Mouse (Mus musculus): ENCODE data around the gene Kif13a.

DNA sequence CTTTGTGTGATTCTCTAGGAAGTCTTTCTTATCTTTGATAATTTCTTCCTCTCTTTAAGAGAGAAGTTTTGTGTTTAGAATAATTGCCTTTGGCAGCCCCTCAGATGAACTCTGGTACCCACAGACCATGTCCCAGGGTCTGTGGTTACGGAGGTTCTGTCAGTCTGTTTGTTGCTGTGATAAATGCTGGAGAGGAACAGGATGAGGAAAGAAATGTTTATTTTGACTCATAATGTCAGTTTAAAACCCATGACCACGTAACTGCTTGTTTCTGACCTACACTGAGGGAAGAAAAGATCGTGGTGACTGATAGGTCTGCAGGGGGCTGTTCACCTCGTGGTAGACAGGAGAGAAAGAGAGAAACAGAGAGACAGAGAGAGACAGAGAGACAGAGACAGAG, 46.3 kb upstream of the Kif13a start:
- TF ChIP-seq TAL1 (IDR thresholded peaks at IDR 0.05; ENCODE audit: low read length) = no peak
- no peak for TF ChIP-seq GATA1 (IDR thresholded peaks at IDR 0.05; ENCODE audit: low read length)
